Mouse (Mus musculus) lung, postnatal 0 days (tissue): ENCODE data around the gene Fnip2. TPM values are rescaled to one million over a fixed set of nuclear protein-coding genes. Genes with fewer than 3 reads are reported as not detected.

Source experiments
- ATAC-seq: fragments of 200-750 bp; cut with Nextera tagmentation; 2 replicates; pipeline ENCODE4 v1.8.0; 2017; ENCODE audit warnings: moderate library complexity
- DNase-seq: peaks from one replicate; pipeline ENCODE4 v3.0.0-alpha.2; 2016; ENCODE audit warnings: low spot score
- H3K27ac ChIP-seq: fragments of 300-500 bp; sonication (generic); 2 replicates; pipeline ENCODE4 v1.5.1; 2014; ENCODE audit warnings: antibody characterized with exemption, mild to moderate bottlenecking, low read length, mixed read lengths
- H3K27me3 ChIP-seq: fragments of 300-500 bp; sonication (generic); replicated peaks from 2 replicates; pipeline ENCODE4 v1.6.1; 2014; ENCODE audit warnings: low read length, mixed read lengths; ENCODE audit not compliant: insufficient read depth
- H3K36me3 ChIP-seq: fragments of 300-500 bp; sonication (generic); 2 replicates; pipeline ENCODE4 v1.6.1; 2014; ENCODE audit warnings: low read length, mixed read lengths; ENCODE audit not compliant: insufficient read depth
- H3K4me1 ChIP-seq: fragments of 300-500 bp; sonication (generic); 2 replicates; pipeline ENCODE4 v1.6.1; 2014; ENCODE audit warnings: antibody characterized with exemption, low read depth, low read length, mixed read lengths; ENCODE audit not compliant: insufficient read depth
- H3K4me2 ChIP-seq: fragments of 300-500 bp; sonication (generic); replicated peaks from 2 replicates; pipeline ENCODE4 v1.6.1; 2014; ENCODE audit warnings: low read depth, mild to moderate bottlenecking, low read length, moderate library complexity, mixed read lengths
- H3K4me3 ChIP-seq: fragments of 300-500 bp; sonication (generic); 2 replicates; pipeline ENCODE4 v1.5.1; 2014; ENCODE audit warnings: low read depth, low read length
- H3K9ac ChIP-seq: fragments of 300-500 bp; sonication (generic); replicated peaks from 2 replicates; pipeline ENCODE4 v1.6.1; 2014; ENCODE audit warnings: low read depth, mild to moderate bottlenecking
- H3K9me3 ChIP-seq: fragments of 300-500 bp; sonication (generic); 2 replicates; pipeline ENCODE4 v1.6.1; 2016; ENCODE audit warnings: low read length, mixed read lengths
- CTCF ChIP-seq: IDR thresholded peaks from 2 replicates; pipeline ENCODE4 v1.5.1; 2016; ENCODE audit warnings: antibody characterized with exemption, mild to moderate bottlenecking
- EP300 ChIP-seq: IDR thresholded peaks from 2 replicates; pipeline ENCODE4 v1.6.1; 2016; ENCODE audit warnings: antibody characterized with exemption, mild to moderate bottlenecking, control low read depth
- WGBS: fragments of 180-500 bp; shearing (Covaris S2); extraction: QIAGEN DNeasy Blood & Tissue Kit; methylation state at CpG from one replicate; pipeline ENCODE4 v1.1.7; 2014; 5-methylcytosine and 5-hydroxymethylcytosine counted together
- polyA plus RNA-seq: library from polyadenylated mRNA; unstranded; fragments of >200 nt; fragmentation: Nextera tagmentation; extraction: Ambion mirVana; gene quantifications from 2 replicates; pipeline ENCODE4 v1.2.1, GENCODE M21; 2015

The Fnip2 gene
- polyA plus RNA-seq, 1 experiment from 2014 or later: 3.5 TPM

GRCm38 (mm10) chr3:79589671-79590070 lies 22.1 kb upstream of the Fnip2 start:
- Histone ChIP-seq H3K4me3 (no peak overlapping the region), H3K9ac (no peak overlapping the region), H3K9me3 (no peaks in the 10 kb centered on the region), H3K27ac (no peak overlapping the region), H3K36me3 (no peaks in the 10 kb centered on the region), H3K4me2 (no peak overlapping the region), H3K4me1 (0 out of 2 replicates have a peak, but pooled peaks cover 3% of the 10 kb centered on the region), H3K27me3 (no peaks in the 10 kb centered on the region)
- ATAC-seq (no peak), DNase-seq (no peak)
- no peak for TF ChIP-seq CTCF
- no peak for TF ChIP-seq EP300
- 65% methylated on average over 2 of the region's 2 CpGs for WGBS

- Histone ChIP-seq H3K4me1 (no peaks in the 10 kb centered on the region), H3K27ac (no peak overlapping the region), H3K9me3 (no peaks in the 10 kb centered on the region), H3K4me2 (no peak overlapping the region), H3K9ac (no peak overlapping the region), H3K4me3 (no peak overlapping the region), H3K27me3 (no peaks in the 10 kb centered on the region), H3K36me3 (no peaks in the 10 kb centered on the region)
- peak; percentile 98 for TF ChIP-seq CTCF
- TF ChIP-seq EP300: no peak
- ATAC-seq (peak; percentile 75), DNase-seq (peak; percentile 93)
- WGBS: 2% methylated on average over 6 of the region's 6 CpGs
These were observed 19.2 kb upstream of the Fnip2 start for GRCm38 (mm10) chr3:79586804-79587203.

GRCm38 (mm10) chr3:79579891-79580575 lies 12.4 kb upstream of the Fnip2 start:
- Histone ChIP-seq H3K4me2 (no peak overlapping the region), H3K4me3 (no peak overlapping the region), H3K9me3 (no peaks in the 10 kb centered on the region), H3K36me3 (no peaks in the 10 kb centered on the region), H3K9ac (no peak overlapping the region), H3K27me3 (no peaks in the 10 kb centered on the region), H3K27ac (no peak overlapping the region), H3K4me1 (no peaks in the 10 kb centered on the region)
- no peak for TF ChIP-seq EP300
- no peak for TF ChIP-seq CTCF
- no peak for DNase-seq
- WGBS: 51% methylated on average over 5 of the region's 5 CpGs
- no peak for ATAC-seq

DNA sequence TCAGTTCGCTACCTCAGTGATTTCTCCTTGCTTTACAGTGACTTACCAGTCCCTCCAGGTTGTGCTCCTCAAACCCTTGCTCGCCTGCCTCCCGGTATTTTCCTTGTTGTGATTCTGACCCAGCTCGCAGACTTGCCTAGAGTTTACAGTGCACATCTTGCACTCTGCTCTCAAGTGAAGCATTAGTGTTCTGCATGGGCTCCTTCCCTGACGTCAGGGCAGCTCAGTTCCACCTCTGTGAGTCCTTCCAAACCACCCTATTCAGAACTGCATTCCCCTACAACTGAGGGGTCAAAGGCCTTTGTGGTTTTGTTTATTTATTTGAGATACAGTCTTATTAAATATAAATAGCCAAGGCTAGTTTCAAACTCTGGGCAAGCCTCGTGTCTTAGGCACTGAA lies 10.6 kb upstream of the Fnip2 start:
- WGBS: 69% methylated on average over 6 of the region's 6 CpGs
- TF ChIP-seq CTCF: no peak
- TF ChIP-seq EP300: no peak
- ATAC-seq: no peak
- DNase-seq: no peak
- Histone ChIP-seq H3K4me3 (no peak overlapping the region), H3K9ac (no peak overlapping the region), H3K27me3 (no peaks in the 10 kb centered on the region), H3K27ac (no peak overlapping the region), H3K4me1 (no peaks in the 10 kb centered on the region), H3K4me2 (no peak overlapping the region), H3K36me3 (no peaks in the 10 kb centered on the region), H3K9me3 (no peaks in the 10 kb centered on the region)

GRCm38 (mm10) chr3:79577606-79578005 lies 10.0 kb upstream of the Fnip2 start:
- H3K4me3 ChIP-seq: no peak overlapping the region
- no peak overlapping the region for H3K27ac ChIP-seq
- DNase-seq (no peak), ATAC-seq (no peak)
- TF ChIP-seq CTCF (no peak), EP300 (no peak)
- H3K9me3 ChIP-seq: no peaks in the 10 kb centered on the region
- H3K4me2 ChIP-seq: no peak overlapping the region
- no peaks in the 10 kb centered on the region for H3K36me3 ChIP-seq
- WGBS: 79% methylated on average over 6 of the region's 6 CpGs
- H3K9ac ChIP-seq: no peak overlapping the region
- no peaks in the 10 kb centered on the region for H3K27me3 ChIP-seq
- no peaks in the 10 kb centered on the region for H3K4me1 ChIP-seq

GRCm38 (mm10) chr3:79576865-79577264 lies 9.3 kb upstream of the Fnip2 start:
- ATAC-seq (no peak), DNase-seq (no peak)
- H3K9me3 ChIP-seq: no peaks in the 10 kb centered on the region
- no peak overlapping the region for H3K27ac ChIP-seq
- no peak overlapping the region for H3K9ac ChIP-seq
- TF ChIP-seq EP300 (no peak), CTCF (no peak)
- no peaks in the 10 kb centered on the region for H3K27me3 ChIP-seq
- WGBS: 20% methylated on average over 5 of the region's 5 CpGs
- H3K4me3 ChIP-seq: no peak overlapping the region
- H3K4me2 ChIP-seq: no peak overlapping the region
- H3K4me1 ChIP-seq: no peaks in the 10 kb centered on the region
- no peaks in the 10 kb centered on the region for H3K36me3 ChIP-seq

DNA sequence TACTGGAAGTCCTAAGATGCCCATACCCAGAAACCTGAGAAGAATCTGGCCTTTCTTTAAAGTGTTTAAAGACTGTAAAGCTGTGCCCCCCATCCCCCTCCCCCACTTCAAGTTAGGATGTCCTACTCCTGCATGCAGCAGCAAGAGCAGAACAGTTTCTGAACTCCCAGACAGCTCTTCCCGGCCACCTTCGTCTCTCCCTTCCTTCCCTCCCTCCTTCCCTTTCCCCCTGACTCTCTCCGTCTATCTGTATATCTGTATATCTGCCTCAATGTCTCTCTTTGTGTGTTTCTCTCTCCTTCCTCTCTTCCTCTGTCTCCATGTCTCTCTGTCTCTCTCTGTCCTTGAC lies 8.8 kb upstream of the Fnip2 start:
- Histone ChIP-seq H3K9ac (no peak overlapping the region), H3K27me3 (no peaks in the 10 kb centered on the region), H3K4me2 (no peak overlapping the region), H3K27ac (no peak overlapping the region), H3K9me3 (no peaks in the 10 kb centered on the region), H3K36me3 (no peaks in the 10 kb centered on the region), H3K4me1 (no peaks in the 10 kb centered on the region), H3K4me3 (no peak overlapping the region)
- DNase-seq: no peak
- ATAC-seq: 0 out of 2 replicates have a peak, but pooled peaks have one; percentile 4
- no peak for TF ChIP-seq EP300
- no peak for TF ChIP-seq CTCF
- 10% methylated on average over 3 of the region's 3 CpGs for WGBS
